Mouse (Mus musculus) heart, adult 10 weeks (tissue): ENCODE measurements around the gene BB287469. TPM values are rescaled to one million over a fixed set of nuclear protein-coding genes. Genes with fewer than 3 reads are reported as not detected.

Experiments used
- polyA plus RNA-seq: library from polyadenylated mRNA; stranded (reverse); fragments of 350-450 nt; fragmentation: Illumina TruSeq; extraction: RNeasy Lipid Tissue Mini Kit (QIAGEN cat#74804); gene quantifications from one replicate; pipeline ENCODE4 v1.2.3, GENCODE M21; 2014; ENCODE audit warnings: low read depth, low replicate concordance

Gene BB287469
- not detected for polyA plus RNA-seq

GRCm38 (mm10) chr12:87816277-87816676 lies at the start of gene BB287469:
Gene BB287469, plus strand, starts transcription at chr12:87816577.

GRCm38 (mm10) chr12:87775655-87776054 lies 40.7 kb upstream of the BB287469 start, which contains the start of gene Gm21319:
Gene Gm21319, minus strand, starts transcription at chr12:87775755.

GRCm38 (mm10) chr12:87795212-87795611 lies 21.2 kb upstream of the BB287469 start, which contains the start of gene Gm21936:
Gene Gm21936, plus strand, starts transcription at chr12:87795512.

GRCm38 (mm10) chr12:87842239-87842638 lies 25.9 kb downstream of the BB287469 start, which contains the start of gene Gm2001:
Gene Gm2001, minus strand, starts transcription at chr12:87842339.

Other genes with a start within 250 kb of the BB287469 start
- not detected for gene Oog1, start 213.9 kb upstream of the BB287469 start, polyA plus RNA-seq
- gene Gm4027, start 197.7 kb upstream of the BB287469 start, polyA plus RNA-seq, result not detected
- not detected for gene Gm16381, start 172.0 kb upstream of the BB287469 start, polyA plus RNA-seq
- gene Gm21319, start 40.8 kb upstream of the BB287469 start, polyA plus RNA-seq, result not detected
- gene Gm21936, start 21.1 kb upstream of the BB287469 start, polyA plus RNA-seq, result not detected
- not detected for gene Gm2001, start 25.8 kb downstream of the BB287469 start, polyA plus RNA-seq
- not detected for gene Gm2016, start 57.5 kb downstream of the BB287469 start, polyA plus RNA-seq
- gene Gm2022, start 78.8 kb downstream of the BB287469 start, polyA plus RNA-seq, result not detected
- not detected for gene Gm2035, start 103.3 kb downstream of the BB287469 start, polyA plus RNA-seq
- not detected for gene Gm2042, start 137.5 kb downstream of the BB287469 start, polyA plus RNA-seq
- not detected for gene Gm2075, start 195.3 kb downstream of the BB287469 start, polyA plus RNA-seq
- not detected for gene Gm6803, start 202.2 kb downstream of the BB287469 start, polyA plus RNA-seq
- not detected for gene Gm2056, start 210.4 kb downstream of the BB287469 start, polyA plus RNA-seq